Mouse (Mus musculus): ENCODE data around the gene Rhbdf1.

DNA sequence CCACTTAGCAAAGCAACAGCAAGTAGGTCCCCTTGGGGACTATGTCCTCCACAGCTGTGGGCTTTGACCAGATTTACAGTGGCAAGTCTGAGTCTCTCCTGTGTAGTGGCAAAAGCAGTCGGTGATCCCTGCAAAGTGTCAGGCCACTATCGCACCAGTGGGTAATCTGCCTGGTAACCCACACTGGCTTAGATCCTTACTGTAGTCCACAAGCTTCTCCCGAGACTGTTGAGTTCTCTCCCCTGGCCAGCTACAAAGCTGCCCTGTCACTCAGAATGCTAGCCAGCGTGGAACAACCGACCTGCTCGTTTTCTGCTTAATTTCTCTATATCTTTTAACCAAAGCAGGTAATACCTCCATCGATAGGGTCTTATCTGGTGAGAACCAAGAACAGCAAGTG lies 61.8 kb downstream of the Rhbdf1 start:
- TF ChIP-seq CTCF (IDR thresholded peaks at IDR 0.05; ENCODE audit: borderline replicate concordance, insufficient read depth, low read length) (no peak), POLR2A (IDR thresholded peaks at IDR 0.05; ENCODE audit: low read depth, low read length) (no peak)

Data from embryonic fibroblast, embryonic 13.5 days (primary cell).